Mouse (Mus musculus): ENCODE results near the gene Tbl2. TPM values are rescaled to one million over a fixed set of nuclear protein-coding genes. Genes with fewer than 3 reads are reported as not detected.

Tbl2 gene
- polyA plus RNA-seq, 1 experiment from 2014 or later: 8.7 TPM

DNA sequence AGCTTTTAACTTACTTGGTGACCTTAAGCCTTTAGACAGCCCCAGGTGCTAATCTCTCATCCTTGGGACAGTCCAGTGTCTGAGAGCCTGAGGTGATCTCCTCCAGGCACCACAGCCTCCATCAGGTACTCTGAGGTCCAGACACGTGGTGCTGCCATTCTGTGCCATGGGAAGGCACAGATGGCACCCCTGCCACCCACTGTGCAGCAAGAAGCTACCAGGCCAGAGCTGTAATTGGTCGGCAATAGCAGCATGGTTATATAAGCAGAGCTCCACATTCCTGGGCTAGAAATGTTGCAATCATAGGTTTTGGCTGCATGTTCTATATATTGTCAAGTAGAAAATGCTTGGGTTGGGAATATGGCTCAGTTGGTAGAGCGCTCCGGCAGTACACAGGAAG is 29.5 kb downstream of the Tbl2 start:
- no peaks in the 10 kb centered on the region for H3K4me1 ChIP-seq (ENCODE audit: insufficient read depth, low read depth, low read length)
- H3K4me3 ChIP-seq (ENCODE audit: low read depth, low read length): no peak overlapping the region
- no peaks in the 10 kb centered on the region for H3K9me3 ChIP-seq (ENCODE audit: low read length)
- ATAC-seq (no peak), DNase-seq (ENCODE audit: low spot score) (no peak)
- no peaks in the 10 kb centered on the region for H3K27me3 ChIP-seq (replicated peaks; ENCODE audit: insufficient read depth, low read length)
- 86% methylated on average over 4 of the region's 4 CpGs for WGBS
- H3K9ac ChIP-seq (replicated peaks; ENCODE audit: low read depth): no peak overlapping the region
- TF ChIP-seq EP300 (IDR thresholded peaks at IDR 0.05): no peak
- no peak for TF ChIP-seq CTCF (IDR thresholded peaks at IDR 0.05)
- no peak overlapping the region for H3K4me2 ChIP-seq (replicated peaks; ENCODE audit: low read depth, low read length)
- H3K36me3 ChIP-seq (ENCODE audit: insufficient read depth, low read length): peaks cover 40% of the 10 kb centered on the region
- no peak overlapping the region for H3K27ac ChIP-seq (ENCODE audit: low read length)

DNA sequence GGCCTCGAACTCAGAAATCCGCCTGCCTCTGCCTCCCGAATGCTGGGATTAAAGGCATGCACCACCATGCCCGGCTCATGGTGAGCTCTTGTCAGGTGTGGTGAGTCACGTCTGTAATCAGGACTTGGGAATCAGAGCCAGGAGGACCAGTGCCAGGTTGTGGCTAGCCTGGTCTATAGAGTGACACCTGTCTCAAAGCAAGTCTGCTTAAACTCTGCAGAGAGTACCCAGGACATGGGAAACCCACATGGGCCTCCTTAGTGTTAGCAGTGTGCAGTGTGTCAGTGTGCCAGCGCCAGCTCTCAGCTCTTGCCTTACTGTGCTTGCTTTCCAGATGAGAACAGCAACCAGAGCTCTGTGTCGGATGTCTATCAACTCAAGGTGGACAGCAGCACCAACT is 30.2 kb downstream of the Tbl2 start:
- WGBS: 98% methylated on average over 6 of the region's 7 CpGs
- Histone ChIP-seq H3K4me3 (ENCODE audit: low read depth, low read length) (no peak overlapping the region), H3K9me3 (ENCODE audit: low read length) (no peaks in the 10 kb centered on the region), H3K27ac (ENCODE audit: low read length) (no peak overlapping the region), H3K9ac (replicated peaks; ENCODE audit: low read depth) (no peak overlapping the region), H3K27me3 (replicated peaks; ENCODE audit: insufficient read depth, low read length) (no peaks in the 10 kb centered on the region), H3K4me2 (replicated peaks; ENCODE audit: low read depth, low read length) (no peak overlapping the region), H3K36me3 (ENCODE audit: insufficient read depth, low read length) (peaks cover 40% of the 10 kb centered on the region), H3K4me1 (ENCODE audit: insufficient read depth, low read depth, low read length) (no peaks in the 10 kb centered on the region)
- ATAC-seq (no peak), DNase-seq (ENCODE audit: low spot score) (no peak)
- TF ChIP-seq EP300 (IDR thresholded peaks at IDR 0.05): no peak
- TF ChIP-seq CTCF (IDR thresholded peaks at IDR 0.05): no peak

DNA sequence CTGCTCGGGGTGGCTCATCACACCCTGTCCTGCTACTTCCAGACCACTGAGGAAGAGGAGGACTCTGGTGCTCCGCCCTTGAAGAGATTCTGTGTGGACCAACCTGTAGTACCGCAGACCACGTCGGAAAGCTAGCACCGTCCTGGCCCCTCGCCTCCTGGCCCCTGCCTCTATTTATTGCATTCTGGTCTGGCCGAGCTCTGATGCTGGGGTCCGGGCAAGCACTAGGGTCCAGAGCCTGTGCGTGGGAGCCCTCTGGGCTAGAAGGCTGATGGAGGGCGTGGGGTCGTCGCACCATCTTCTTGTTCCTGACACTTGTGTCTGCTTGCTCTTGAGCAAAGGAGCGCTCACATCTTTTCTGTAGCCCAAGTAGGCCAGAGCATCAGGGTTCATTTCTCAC is 31.3 kb downstream of the Tbl2 start:
- no peak for ATAC-seq

DNA sequence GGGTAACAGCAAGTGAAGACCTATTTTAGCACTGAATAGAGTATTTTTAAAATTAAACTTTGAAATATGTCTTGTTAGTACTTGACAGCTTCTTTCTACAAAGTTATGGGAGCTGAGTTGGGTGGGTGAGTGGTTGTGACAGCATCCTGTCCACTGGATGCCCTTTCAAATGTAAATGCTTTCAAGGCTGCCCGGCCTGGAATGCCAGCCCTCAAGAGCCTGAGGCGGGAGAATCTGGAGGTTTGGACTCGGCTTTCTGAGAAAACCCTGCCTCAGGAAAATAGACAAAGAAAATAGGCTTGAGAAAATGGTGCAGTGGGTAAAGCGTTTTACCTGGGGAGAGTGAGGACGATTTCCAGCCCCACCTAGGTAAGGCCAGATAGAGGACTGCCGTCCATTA is 32.3 kb downstream of the Tbl2 start:
- 89% methylated on average over 6 of the region's 6 CpGs for WGBS
- no peak overlapping the region for H3K27ac ChIP-seq (ENCODE audit: low read length)
- no peaks in the 10 kb centered on the region for H3K27me3 ChIP-seq (replicated peaks; ENCODE audit: insufficient read depth, low read length)
- ATAC-seq: no peak
- no peak overlapping the region for H3K9ac ChIP-seq (replicated peaks; ENCODE audit: low read depth)
- H3K4me3 ChIP-seq (ENCODE audit: low read depth, low read length): no peak overlapping the region
- TF ChIP-seq CTCF (IDR thresholded peaks at IDR 0.05): no peak
- no peak for TF ChIP-seq EP300 (IDR thresholded peaks at IDR 0.05)
- peaks cover 38% of the 10 kb centered on the region for H3K36me3 ChIP-seq (ENCODE audit: insufficient read depth, low read length)
- H3K4me2 ChIP-seq (replicated peaks; ENCODE audit: low read depth, low read length): no peak overlapping the region
- no peaks in the 10 kb centered on the region for H3K4me1 ChIP-seq (ENCODE audit: insufficient read depth, low read depth, low read length)
- H3K9me3 ChIP-seq (ENCODE audit: low read length): no peaks in the 10 kb centered on the region
- DNase-seq (ENCODE audit: low spot score): no peak

More for the DNA sequence above, 31.3 kb downstream of the Tbl2 start:
- Histone ChIP-seq H3K27me3 (replicated peaks; ENCODE audit: insufficient read depth, low read length) (no peaks in the 10 kb centered on the region), H3K36me3 (ENCODE audit: insufficient read depth, low read length) (peaks cover 40% of the 10 kb centered on the region), H3K9ac (replicated peaks; ENCODE audit: low read depth) (no peak overlapping the region), H3K4me2 (replicated peaks; ENCODE audit: low read depth, low read length) (no peak overlapping the region), H3K27ac (ENCODE audit: low read length) (no peak overlapping the region), H3K4me1 (ENCODE audit: insufficient read depth, low read depth, low read length) (no peaks in the 10 kb centered on the region), H3K4me3 (ENCODE audit: low read depth, low read length) (no peak overlapping the region), H3K9me3 (ENCODE audit: low read length) (no peaks in the 10 kb centered on the region)
- TF ChIP-seq EP300 (IDR thresholded peaks at IDR 0.05) (no peak), CTCF (IDR thresholded peaks at IDR 0.05) (no peak)
- 93% methylated on average over 14 of the region's 14 CpGs for WGBS
- no peak for DNase-seq (ENCODE audit: low spot score)

DNA sequence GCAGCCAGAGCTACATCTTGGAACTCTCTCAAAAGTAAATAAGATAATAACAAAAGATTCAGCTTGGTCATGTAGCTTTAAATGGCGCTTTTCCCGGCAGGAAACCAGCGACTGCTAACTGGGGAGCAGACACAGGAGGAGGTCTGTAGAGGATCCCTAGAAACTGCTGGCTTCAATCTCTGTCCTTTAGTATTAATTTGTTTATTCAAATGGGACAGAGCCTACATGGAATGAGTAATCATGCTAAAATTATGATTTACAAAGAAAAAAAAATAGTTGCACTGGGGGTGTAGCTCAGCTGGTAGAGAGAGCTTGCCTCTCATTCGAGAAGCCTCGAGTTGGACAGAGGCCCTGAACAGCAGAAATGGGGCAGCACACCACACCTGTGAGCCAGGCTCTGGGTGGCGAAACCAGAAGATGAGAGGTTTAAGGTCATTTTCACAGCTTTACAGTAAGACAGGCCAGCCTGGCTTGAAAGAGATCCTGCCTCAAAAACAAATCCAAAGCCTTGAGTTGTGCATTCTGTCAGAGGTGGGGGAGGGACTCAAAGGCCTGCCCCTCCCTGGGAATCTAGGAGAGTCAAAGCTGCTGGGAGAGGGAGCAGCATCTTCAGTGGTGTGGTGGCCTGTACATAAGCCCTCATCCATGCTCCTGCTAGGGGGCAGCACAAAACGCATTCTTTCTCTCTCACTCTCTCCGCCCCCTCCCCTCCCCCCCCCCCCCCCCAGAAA is 33.8 kb downstream of the Tbl2 start:
- WGBS: 35% methylated on average over 8 of the region's 8 CpGs
- no peak overlapping the region for H3K4me3 ChIP-seq (ENCODE audit: low read depth, low read length)

DNA sequence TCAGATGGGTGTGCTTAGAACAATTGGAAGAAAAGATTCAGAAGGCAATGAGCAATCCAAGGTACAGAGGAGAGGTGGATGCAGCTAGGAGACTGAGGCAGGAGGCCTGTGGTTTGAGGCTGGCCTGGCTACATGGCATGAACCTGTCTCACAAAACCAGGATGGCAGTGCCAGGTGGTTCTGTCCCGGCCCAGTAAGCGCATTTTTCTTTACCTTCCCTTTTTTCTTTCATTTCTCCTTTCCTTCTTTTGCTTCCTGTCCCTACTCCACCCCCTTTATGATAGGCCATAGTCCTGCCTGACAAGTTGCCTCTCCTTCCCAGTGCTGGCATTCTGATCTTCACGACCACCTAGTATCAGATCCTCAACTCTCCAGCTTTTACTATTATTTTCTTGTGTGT is 35.6 kb downstream of the Tbl2 start:
- Histone ChIP-seq H3K27ac (ENCODE audit: low read length) (no peak overlapping the region), H3K4me1 (ENCODE audit: insufficient read depth, low read depth, low read length) (no peaks in the 10 kb centered on the region), H3K9ac (replicated peaks; ENCODE audit: low read depth) (no peak overlapping the region), H3K4me3 (ENCODE audit: low read depth, low read length) (no peak overlapping the region), H3K4me2 (replicated peaks; ENCODE audit: low read depth, low read length) (no peak overlapping the region), H3K27me3 (replicated peaks; ENCODE audit: insufficient read depth, low read length) (no peaks in the 10 kb centered on the region), H3K9me3 (ENCODE audit: low read length) (no peaks in the 10 kb centered on the region), H3K36me3 (ENCODE audit: insufficient read depth, low read length) (peaks cover 17% of the 10 kb centered on the region)
- TF ChIP-seq EP300 (IDR thresholded peaks at IDR 0.05) (no peak), CTCF (IDR thresholded peaks at IDR 0.05) (no peak)
- no peak for ATAC-seq
- WGBS: 92% methylated on average over 3 of the region's 3 CpGs
- DNase-seq (ENCODE audit: low spot score): no peak

More for the DNA sequence above, 33.8 kb downstream of the Tbl2 start:
- no peaks in the 10 kb centered on the region for H3K9me3 ChIP-seq (ENCODE audit: low read length)
- H3K27me3 ChIP-seq (replicated peaks; ENCODE audit: insufficient read depth, low read length): no peaks in the 10 kb centered on the region
- H3K36me3 ChIP-seq (ENCODE audit: insufficient read depth, low read length): peaks cover 28% of the 10 kb centered on the region
- peak overlapping the region; percentile 66 for H3K27ac ChIP-seq (ENCODE audit: low read length)
- DNase-seq (ENCODE audit: low spot score) (peak; percentile 72), ATAC-seq (no peak)
- no peak overlapping the region for H3K4me2 ChIP-seq (replicated peaks; ENCODE audit: low read depth, low read length)
- TF ChIP-seq CTCF (IDR thresholded peaks at IDR 0.05) (peak; percentile 42; the same call in 1 of the 2 replicates), EP300 (IDR thresholded peaks at IDR 0.05) (no peak)
- no peak overlapping the region for H3K9ac ChIP-seq (replicated peaks; ENCODE audit: low read depth)
- no peaks in the 10 kb centered on the region for H3K4me1 ChIP-seq (ENCODE audit: insufficient read depth, low read depth, low read length)
